Mouse (Mus musculus): ENCODE results near the gene Paxip1.

Gene Paxip1

DNA sequence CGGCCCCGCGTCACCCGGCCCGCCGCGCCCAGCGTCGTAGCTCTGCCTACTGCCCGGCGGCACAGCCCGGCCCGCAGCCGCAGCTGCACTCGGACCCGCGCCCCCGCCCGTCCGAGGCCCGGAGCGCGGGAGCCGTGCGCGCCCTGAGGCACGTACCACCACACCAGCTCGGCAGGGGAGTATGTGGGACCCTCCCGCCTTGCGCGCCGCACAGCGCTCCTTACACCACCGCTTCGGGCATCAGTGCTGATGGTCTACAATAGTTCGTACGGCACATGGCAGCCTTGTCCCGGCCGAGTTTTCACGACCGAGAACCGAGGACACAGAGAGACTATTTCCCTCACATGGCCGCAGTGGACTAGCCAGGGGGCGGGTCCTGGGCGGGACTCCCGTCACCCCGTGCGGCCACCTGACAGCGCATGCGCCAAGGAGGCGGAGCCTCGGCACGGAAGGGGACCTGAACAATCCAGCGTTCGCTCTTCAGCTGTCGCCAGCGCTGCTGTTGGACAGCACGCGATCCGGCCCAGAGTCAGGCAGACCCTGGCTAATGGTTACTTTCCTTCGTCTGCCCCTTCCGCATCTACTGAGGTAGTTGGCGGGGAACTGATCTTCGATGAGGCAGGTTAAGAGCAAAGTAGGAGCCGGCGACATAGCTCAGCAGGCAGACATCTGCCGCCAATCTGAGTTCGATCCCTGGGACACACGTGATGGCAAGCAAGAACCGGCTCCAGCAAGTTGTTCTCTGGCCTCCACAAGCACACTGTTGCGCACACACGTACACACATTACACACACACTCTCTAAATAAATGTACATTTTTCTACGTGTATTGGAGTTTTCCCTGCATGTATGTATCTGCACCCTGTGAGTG, at the start of gene Paxip1:
Gene Paxip1, minus strand, starts transcription at position 389 of the 870 bp plus-strand sequence.
- DNase-seq (ENCODE audit: low read depth) = peak; percentile 99

- no peak for DNase-seq (ENCODE audit: low read depth)
These were observed 46.6 kb upstream of the Paxip1 start for GRCm38 (mm10) chr5:27838061-27838460.

- DNase-seq (ENCODE audit: low read depth) = no peak
These were observed 43.6 kb upstream of the Paxip1 start for GRCm38 (mm10) chr5:27835096-27835495.

GRCm38 (mm10) chr5:27827971-27828370, 36.5 kb upstream of the Paxip1 start:
- DNase-seq (ENCODE audit: low read depth) = no peak

DNA sequence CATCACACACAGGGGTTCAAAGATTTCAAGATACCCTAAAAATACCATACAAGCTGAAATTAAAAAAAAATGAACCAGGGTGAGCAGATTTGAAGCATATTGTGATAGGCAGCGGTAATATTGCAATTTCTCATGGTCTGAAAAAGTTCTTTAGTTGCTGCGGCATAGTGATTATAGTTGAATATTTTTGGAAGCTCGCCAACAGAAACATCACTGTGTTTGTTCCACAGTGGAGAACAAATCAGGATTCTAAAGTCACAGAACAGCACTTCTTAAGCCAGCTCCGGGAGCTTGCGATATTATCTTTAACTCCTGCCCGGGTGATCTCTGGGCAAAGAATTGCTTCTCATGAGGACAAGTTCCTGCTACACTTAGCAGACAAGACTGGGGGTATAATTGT, 29.7 kb upstream of the Paxip1 start:
- DNase-seq (ENCODE audit: low read depth) = no peak

DNA sequence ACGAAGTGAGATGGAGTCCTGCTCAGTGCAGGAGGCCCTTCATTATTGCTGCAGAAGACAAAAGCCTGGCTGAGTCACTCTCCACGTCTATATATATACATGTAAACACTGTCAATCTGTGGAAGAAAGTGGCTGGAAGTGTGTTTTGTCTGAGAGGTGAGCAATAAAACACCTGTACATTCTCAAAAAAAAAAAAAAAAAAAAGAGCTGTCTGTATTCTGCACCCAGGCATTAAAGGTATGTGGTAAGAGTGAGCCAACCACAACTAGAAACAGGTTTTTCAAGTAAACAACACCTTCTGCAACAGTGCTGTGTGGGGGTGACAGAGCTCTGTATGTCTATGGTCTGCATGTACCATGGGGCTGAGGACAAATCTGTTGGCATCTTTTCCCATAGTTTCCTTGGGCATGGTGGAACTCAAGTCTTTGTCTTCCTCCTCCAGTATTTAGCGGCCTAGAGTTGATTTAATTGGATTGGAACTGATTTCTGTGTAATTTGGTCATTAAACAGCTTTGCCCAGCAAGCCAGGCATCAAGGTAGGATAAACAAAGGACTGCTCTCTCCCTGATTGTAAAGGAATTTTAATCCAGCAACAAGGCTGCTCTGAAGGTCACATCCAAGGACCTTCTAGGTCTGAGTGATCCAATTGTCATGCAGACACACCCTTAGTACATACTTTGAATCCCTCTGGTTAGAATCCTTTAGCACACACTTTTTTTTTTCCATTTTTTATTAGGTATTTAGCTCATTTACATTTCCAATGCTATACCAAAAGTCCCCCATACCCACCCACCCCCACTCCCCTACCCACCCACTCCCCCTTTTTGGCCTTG, 27.6 kb upstream of the Paxip1 start:
- DNase-seq (ENCODE audit: low read depth) = no peak

DNA sequence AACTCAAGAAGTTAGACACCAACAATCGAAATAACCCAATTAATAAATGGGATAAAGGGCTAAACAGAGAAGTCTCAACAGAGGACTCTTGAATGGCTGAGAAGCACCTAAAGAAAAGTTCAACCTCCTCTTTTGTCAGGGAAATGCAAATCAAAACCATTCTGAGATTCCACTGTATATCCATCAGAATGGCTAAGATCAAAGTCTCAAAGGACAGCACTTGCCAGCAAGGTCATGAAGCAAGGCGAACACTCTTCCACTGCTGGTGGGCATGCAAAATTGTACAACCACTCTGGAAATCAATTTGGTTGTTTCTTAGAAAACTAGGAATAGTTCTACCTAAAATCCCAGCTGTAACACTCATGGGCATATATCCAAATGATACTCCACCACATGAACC, 22.8 kb upstream of the Paxip1 start:
- no peak for DNase-seq (ENCODE audit: low read depth)

GRCm38 (mm10) chr5:27793923-27794322, 2.4 kb upstream of the Paxip1 start:
- DNase-seq (ENCODE audit: low read depth) = peak; percentile 95

GRCm38 (mm10) chr5:27792531-27793205, 1.2 kb upstream of the Paxip1 start:
- DNase-seq (ENCODE audit: low read depth) = peak; percentile 29

DNA sequence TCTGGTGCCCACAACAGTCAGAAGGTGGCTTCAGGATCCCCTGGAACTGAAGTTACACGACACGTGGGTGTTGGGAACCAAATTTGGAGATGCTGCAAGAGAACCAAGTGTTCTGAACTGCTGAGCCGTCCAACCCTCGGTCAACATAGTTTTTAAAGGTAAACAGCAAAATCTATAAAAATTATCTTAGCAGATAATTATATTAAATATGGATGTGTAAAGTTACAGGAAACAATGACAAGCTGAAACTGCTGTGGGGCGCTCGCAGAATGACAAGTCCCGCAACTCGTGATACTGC, 631 bp upstream of the Paxip1 start:
- DNase-seq (ENCODE audit: low read depth) = no peak

DNA sequence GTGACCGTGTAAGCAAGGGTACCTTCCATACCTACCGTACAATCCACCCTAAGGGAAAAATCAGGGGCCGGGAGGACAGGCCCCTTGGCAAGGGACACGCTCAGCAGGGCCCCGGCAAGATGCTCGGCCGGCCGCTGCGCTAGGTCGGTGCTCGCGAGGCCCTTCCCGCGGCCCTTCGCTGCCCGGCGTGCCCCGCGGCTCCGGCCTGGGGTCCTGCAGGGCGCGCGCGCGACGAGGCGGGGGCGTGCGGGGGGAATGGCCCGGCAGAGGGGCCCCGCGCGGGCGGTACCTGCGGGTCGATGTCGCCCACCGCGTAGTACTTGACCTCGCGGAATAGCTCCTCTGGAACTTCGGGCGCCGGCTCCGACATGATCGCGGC, 592 bp downstream of the Paxip1 start:
- DNase-seq (ENCODE audit: low read depth) = no peak

- DNase-seq (ENCODE audit: low read depth) = peak; percentile 45
These were observed 1.2 kb downstream of the Paxip1 start for GRCm38 (mm10) chr5:27790086-27790909.

- DNase-seq (ENCODE audit: low read depth) = peak; percentile 10
These were observed 1.9 kb downstream of the Paxip1 start for GRCm38 (mm10) chr5:27789586-27789985.

DNA sequence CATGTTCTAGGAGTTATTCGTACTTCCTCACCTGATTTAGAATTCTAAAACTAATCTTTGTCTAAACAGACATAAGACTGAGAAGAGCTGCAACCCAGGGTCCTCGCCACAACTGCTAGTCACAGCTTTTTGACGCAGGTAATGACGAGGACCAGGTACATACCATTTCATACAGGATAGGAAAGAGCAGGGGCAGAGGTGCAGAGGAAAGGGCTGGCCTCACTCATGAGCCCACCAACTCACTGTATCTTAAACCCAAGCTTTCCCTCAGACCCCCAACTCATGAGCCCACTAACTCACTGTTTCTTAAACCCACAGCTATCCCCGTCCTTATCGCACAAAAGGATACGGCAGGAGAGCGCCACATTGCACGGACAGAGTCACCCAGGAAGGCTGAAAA, 8.1 kb downstream of the Paxip1 start:
- DNase-seq (ENCODE audit: low read depth) = no peak

DNA sequence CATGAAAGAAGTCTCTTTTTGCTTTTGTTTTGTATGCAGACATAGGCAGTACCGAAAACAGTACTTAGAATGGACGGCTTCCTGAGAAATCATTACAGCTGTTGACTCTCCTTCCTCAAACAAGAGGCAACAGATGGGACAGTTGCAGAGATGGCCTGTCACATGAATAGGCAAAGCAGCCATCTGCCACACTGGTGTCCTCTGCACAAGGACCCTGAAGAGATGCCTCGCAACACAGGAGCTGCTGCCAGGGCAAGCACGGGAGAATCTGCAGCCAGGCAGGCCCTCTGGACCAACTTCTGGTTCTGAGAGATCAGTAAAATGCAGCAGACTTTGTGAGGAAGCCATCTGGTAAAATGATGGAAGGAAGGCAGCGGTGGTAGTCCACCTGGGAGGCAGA, 23.5 kb downstream of the Paxip1 start:
- no peak for DNase-seq (ENCODE audit: low read depth)

DNA sequence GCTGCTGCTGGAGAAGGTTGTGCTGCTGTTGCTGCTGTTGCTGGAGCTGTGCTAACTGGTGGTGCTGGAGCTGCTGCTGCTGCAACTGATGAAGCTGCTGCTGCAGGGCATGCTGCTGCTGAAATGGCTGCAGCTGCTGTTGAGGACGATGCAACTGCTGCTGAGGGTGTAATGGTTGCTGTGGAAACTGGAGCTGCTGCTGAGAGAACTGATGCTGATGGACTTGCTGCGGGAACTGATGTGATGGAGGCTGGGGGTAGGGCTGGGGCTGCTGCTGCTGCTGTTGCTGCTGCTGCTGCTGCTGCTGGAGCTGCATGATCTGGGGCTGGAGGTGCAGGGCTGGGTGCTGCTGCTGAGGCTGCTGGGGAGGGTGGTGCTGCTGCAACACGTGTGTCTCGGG, 25.7 kb downstream of the Paxip1 start:
- no peak for DNase-seq (ENCODE audit: low read depth)

- DNase-seq (ENCODE audit: low read depth) = no peak
These were observed 46.5 kb downstream of the Paxip1 start for GRCm38 (mm10) chr5:27744944-27745343.

DNA sequence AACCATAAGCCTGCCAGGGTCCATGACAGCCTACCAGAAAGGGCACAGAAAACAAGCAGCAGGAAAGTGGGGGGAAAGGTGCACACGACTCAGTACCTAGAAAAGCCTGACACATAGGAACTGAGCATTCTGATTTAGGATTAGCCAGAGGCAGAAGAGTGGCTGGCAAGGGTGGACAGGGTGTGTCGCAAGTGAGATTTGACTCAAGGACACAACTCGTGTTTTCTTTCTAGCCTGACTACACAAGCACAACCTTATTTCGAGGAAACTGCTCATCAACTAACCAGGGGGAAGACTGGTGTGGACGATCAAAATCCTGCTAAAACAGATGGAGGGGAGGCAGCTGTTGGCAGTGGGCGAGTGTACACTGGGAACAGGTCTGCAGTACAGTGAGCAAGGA, 52.3 kb downstream of the Paxip1 start:
- no peak for DNase-seq (ENCODE audit: low read depth)

GRCm38 (mm10) chr5:27737168-27737567, 54.3 kb downstream of the Paxip1 start:
- DNase-seq (ENCODE audit: low read depth) = peak; percentile 7

DNA sequence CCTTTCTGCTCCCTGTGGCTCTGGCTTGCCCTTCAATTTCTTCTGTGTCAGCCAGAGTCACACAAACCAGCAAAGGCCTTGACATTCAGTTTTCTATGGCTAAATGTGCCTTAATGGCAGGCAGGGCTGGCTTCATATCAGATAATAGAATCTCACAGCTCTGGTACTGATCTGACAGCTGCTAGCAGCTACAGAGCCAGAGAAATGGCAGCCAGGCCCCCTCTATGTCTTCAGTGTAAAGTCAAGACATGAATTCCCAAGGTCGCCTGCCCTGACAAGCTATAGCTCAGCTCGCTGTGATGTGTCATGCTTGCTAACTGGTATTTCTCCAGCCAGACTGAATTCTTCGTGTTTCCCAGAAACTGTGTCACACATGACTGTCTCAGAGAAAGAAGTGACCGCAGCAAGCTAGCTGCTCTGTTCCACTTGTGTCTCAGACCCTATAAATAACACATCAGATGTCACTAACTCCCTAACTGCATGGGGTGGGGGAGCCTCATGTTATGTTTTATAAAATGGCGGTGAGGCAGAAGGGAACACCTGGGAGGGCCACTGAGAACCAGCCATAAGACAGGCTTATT, 59.1 kb downstream of the Paxip1 start:
- no peak for DNase-seq (ENCODE audit: low read depth)

DNA sequence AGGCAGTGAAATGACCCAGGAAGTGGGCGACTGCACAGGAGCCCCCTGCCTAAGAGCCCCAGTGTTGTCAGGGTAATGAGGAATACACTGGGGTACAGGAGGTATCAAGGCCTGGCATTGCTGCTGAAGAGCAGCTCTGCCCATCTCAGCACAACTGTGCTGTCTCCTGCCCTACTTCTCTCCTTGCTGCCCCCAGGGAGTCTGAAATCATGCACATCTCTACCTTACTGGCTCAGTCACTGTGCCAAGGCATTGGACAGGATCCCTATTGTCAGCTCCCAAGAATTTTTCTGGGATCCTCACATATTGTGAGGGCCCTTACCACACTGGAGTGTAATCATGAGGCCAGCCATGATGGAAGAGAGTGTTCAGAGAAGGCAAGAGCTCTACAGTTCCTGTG, 60.1 kb downstream of the Paxip1 start:
- no peak for DNase-seq (ENCODE audit: low read depth)

GRCm38 (mm10) chr5:27730666-27731065, 60.8 kb downstream of the Paxip1 start:
- no peak for DNase-seq (ENCODE audit: low read depth)
